Mouse (Mus musculus) bone marrow macrophage, adult 2 months (primary cell): Measurements from ENCODE around the gene Ngfr. TPM values are rescaled to one million over a fixed set of nuclear protein-coding genes. Genes with fewer than 3 reads are reported as not detected.
A peak's percentile ranks its signal among the peaks of the same experiment; 100 is the strongest.

Experiments
- H3K27ac ChIP-seq: 2 replicates; pipeline ENCODE4 v1.5.1; 2012; ENCODE audit warnings: low read depth, low read length; ENCODE audit not compliant: insufficient read depth
- H3K4me1 ChIP-seq: 2 replicates; pipeline ENCODE4 v1.6.1; 2012; ENCODE audit warnings: low read length; ENCODE audit not compliant: control insufficient read depth, insufficient read depth
- H3K4me3 ChIP-seq: 2 replicates; pipeline ENCODE4 v1.5.1; 2012; ENCODE audit warnings: mild to moderate bottlenecking, low read length, moderate library complexity; ENCODE audit not compliant: insufficient read depth
- CTCF ChIP-seq: IDR thresholded peaks from 2 replicates; pipeline ENCODE4 v1.5.1; 2012; ENCODE audit warnings: low read depth, mild to moderate bottlenecking, low read length, moderate library complexity
- POLR2A ChIP-seq: IDR thresholded peaks from 2 replicates; pipeline ENCODE4 v1.6.1; 2012; ENCODE audit warnings: mild to moderate bottlenecking, low read depth, low read length, borderline replicate concordance
- polyA plus RNA-seq: library from polyadenylated mRNA; stranded (reverse); fragments of >200 nt; gene quantifications from 2 replicates; pipeline ENCODE4 v1.2.4, GENCODE M21; 2012; ENCODE audit not compliant: missing spikeins, insufficient read depth, insufficient read length

Gene Ngfr
- polyA plus RNA-seq, 1 experiment, result not detected

GRCm38 (mm10) chr11:95550301-95551021 is 37.1 kb downstream of the Ngfr start:
- Histone ChIP-seq H3K4me1 (no peaks in the 10 kb centered on the region), H3K4me3 (no peak overlapping the region), H3K27ac (no peak overlapping the region)
- no peak for TF ChIP-seq POLR2A
- no peak for TF ChIP-seq CTCF

- no peak overlapping the region for H3K27ac ChIP-seq
- no peaks in the 10 kb centered on the region for H3K4me1 ChIP-seq
- H3K4me3 ChIP-seq, result no peak overlapping the region
- TF ChIP-seq POLR2A (no peak), CTCF (no peak)
Observed at GRCm38 (mm10) chr11:95546021-95546782, 41.3 kb downstream of the Ngfr start.

- Histone ChIP-seq H3K4me3 (no peak overlapping the region), H3K4me1 (no peaks in the 10 kb centered on the region), H3K27ac (no peak overlapping the region)
- TF ChIP-seq CTCF (no peak), POLR2A (no peak)
Observed at GRCm38 (mm10) chr11:95544546-95545327, 42.8 kb downstream of the Ngfr start.

GRCm38 (mm10) chr11:95540637-95541385 is 46.7 kb downstream of the Ngfr start:
- H3K4me1 ChIP-seq, result no peaks in the 10 kb centered on the region
- no peak overlapping the region for H3K4me3 ChIP-seq
- H3K27ac ChIP-seq, result no peak overlapping the region
- TF ChIP-seq POLR2A (no peak), CTCF (no peak)

GRCm38 (mm10) chr11:95538378-95539104 is 49.0 kb downstream of the Ngfr start:
- H3K4me1 ChIP-seq, result no peaks in the 10 kb centered on the region
- H3K4me3 ChIP-seq, result no peak overlapping the region
- TF ChIP-seq POLR2A, result no peak
- TF ChIP-seq CTCF, result no peak
- H3K27ac ChIP-seq, result no peak overlapping the region

GRCm38 (mm10) chr11:95533484-95534160 is 53.9 kb downstream of the Ngfr start:
- no peak overlapping the region for H3K27ac ChIP-seq
- H3K4me1 ChIP-seq, result no peaks in the 10 kb centered on the region
- no peak overlapping the region for H3K4me3 ChIP-seq
- TF ChIP-seq POLR2A, result no peak
- TF ChIP-seq CTCF, result peak; percentile 96

- Histone ChIP-seq H3K4me3 (no peak overlapping the region), H3K4me1 (no peaks in the 10 kb centered on the region), H3K27ac (no peak overlapping the region)
- TF ChIP-seq CTCF, result no peak
- TF ChIP-seq POLR2A, result no peak
Observed at GRCm38 (mm10) chr11:95532353-95533072, 55.0 kb downstream of the Ngfr start.

GRCm38 (mm10) chr11:95528231-95528630 is 59.3 kb downstream of the Ngfr start:
- Histone ChIP-seq H3K4me3 (no peak overlapping the region), H3K27ac (no peak overlapping the region), H3K4me1 (no peaks in the 10 kb centered on the region)
- TF ChIP-seq POLR2A, result no peak
- TF ChIP-seq CTCF, result no peak
